Mouse (Mus musculus): ENCODE results near the gene Lancl1. TPM values are rescaled to one million over a fixed set of nuclear protein-coding genes. Genes with fewer than 3 reads are reported as not detected.

The Lancl1 gene
- polyA plus RNA-seq, 1 experiment = 18.1 TPM

DNA sequence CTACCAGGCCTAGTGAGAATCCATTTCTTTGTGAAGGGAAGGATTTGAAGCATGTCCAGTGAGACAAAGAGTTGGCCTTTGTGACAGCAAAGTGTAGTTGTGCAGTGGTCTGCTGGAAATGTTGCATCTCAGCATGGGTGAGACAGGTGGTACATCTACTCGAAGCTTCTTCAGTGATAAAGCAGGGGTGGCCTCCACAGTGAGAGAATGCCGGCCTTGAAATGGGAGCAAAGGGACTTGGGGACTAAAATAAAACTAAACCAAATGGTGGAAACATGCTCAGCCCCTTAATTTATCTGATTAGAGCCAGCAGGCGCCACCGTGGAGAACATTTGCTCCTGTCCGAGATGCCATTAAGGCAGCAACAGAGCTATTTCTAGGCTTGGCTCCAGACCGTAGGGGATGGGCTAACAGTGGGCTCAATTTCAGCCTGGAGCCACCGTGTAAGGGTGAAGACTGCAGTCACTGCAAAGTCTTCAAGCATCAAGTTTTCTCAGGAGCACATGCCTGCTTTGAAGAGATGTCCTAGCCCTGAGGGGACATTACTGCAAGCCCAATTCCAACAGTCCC, 53.5 kb downstream of the Lancl1 start:
- no peak for TF ChIP-seq POLR2A (IDR thresholded peaks at IDR 0.05; ENCODE audit: low read depth, low read length)
- no peak for TF ChIP-seq CTCF (IDR thresholded peaks at IDR 0.05; ENCODE audit: extremely low read depth, insufficient read length, insufficient replicate concordance, low read depth, low read length)
- WGBS = 79% methylated on average over 7 of the region's 7 CpGs
- Histone ChIP-seq H3K36me3 (ENCODE audit: control insufficient read depth, insufficient read depth, low read length) (no peaks in the 10 kb centered on the region), H3K4me1 (ENCODE audit: control insufficient read depth, insufficient read depth, insufficient read length, low read length) (peaks cover 3% of the 10 kb centered on the region; the same call in 1 of the 2 replicates), H3K27ac (ENCODE audit: insufficient read depth, low read depth, low read length) (no peak overlapping the region), H3K27me3 (ENCODE audit: control insufficient read depth, insufficient read depth, low read length) (no peaks in the 10 kb centered on the region), H3K4me3 (ENCODE audit: low read depth, low read length) (no peak overlapping the region)

DNA sequence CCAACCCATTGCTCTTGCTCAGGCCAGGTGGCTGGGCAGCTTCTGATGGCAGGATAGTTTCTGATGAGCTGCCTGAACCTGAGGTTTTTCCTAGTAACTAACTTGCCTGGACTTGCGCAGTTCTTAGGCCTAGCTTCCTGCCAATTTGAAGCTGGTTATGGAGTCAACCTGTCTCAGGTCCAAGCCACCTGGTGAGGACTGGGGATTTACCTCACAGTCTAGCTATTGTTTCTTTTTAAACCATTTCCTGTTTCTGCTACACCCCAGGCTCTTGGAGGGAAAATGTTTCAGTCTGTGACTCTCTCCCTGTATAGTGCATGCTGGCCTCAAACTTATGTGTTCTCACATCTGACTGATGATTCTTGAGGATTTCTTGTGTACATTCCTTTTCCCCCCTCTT, 58.5 kb downstream of the Lancl1 start:
- H3K27ac ChIP-seq (ENCODE audit: insufficient read depth, low read depth, low read length) = no peak overlapping the region
- WGBS = 94% methylated on average over 1 of the region's 1 CpGs

DNA sequence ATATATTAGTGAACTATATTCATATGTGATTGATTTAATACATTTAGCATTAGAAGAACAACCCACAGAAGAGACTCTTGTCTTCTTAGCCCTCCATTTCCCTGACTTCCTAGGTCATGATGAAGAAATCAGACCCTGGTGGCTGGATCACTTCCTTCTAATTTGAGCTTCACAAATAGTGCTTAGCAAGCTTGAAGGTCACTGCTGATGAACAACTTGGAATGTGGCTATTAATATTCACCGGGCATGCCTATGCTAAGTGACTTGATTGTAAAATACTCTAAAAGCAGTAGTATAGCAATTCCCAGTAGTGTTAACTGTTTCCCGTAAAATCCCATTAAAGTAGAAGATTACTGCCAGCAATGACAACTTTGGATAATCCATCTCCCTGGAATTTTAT, 63.2 kb downstream of the Lancl1 start:
- TF ChIP-seq POLR2A (IDR thresholded peaks at IDR 0.05; ENCODE audit: low read depth, low read length) = no peak
- TF ChIP-seq CTCF (IDR thresholded peaks at IDR 0.05; ENCODE audit: extremely low read depth, insufficient read length, insufficient replicate concordance, low read depth, low read length) = no peak
- Histone ChIP-seq H3K27me3 (ENCODE audit: control insufficient read depth, insufficient read depth, low read length) (no peaks in the 10 kb centered on the region), H3K36me3 (ENCODE audit: control insufficient read depth, insufficient read depth, low read length) (no peaks in the 10 kb centered on the region), H3K4me3 (ENCODE audit: low read depth, low read length) (no peak overlapping the region), H3K27ac (ENCODE audit: insufficient read depth, low read depth, low read length) (no peak overlapping the region), H3K4me1 (ENCODE audit: control insufficient read depth, insufficient read depth, insufficient read length, low read length) (no peaks in the 10 kb centered on the region)
- WGBS = 86% methylated on average over 2 of the region's 2 CpGs

More for the DNA sequence above, 58.5 kb downstream of the Lancl1 start:
- TF ChIP-seq POLR2A (IDR thresholded peaks at IDR 0.05; ENCODE audit: low read depth, low read length) = no peak
- no peak for TF ChIP-seq CTCF (IDR thresholded peaks at IDR 0.05; ENCODE audit: extremely low read depth, insufficient read length, insufficient replicate concordance, low read depth, low read length)
- no peaks in the 10 kb centered on the region for H3K27me3 ChIP-seq (ENCODE audit: control insufficient read depth, insufficient read depth, low read length)
- no peak overlapping the region for H3K4me3 ChIP-seq (ENCODE audit: low read depth, low read length)
- no peaks in the 10 kb centered on the region for H3K4me1 ChIP-seq (ENCODE audit: control insufficient read depth, insufficient read depth, insufficient read length, low read length)
- H3K36me3 ChIP-seq (ENCODE audit: control insufficient read depth, insufficient read depth, low read length) = no peaks in the 10 kb centered on the region

DNA sequence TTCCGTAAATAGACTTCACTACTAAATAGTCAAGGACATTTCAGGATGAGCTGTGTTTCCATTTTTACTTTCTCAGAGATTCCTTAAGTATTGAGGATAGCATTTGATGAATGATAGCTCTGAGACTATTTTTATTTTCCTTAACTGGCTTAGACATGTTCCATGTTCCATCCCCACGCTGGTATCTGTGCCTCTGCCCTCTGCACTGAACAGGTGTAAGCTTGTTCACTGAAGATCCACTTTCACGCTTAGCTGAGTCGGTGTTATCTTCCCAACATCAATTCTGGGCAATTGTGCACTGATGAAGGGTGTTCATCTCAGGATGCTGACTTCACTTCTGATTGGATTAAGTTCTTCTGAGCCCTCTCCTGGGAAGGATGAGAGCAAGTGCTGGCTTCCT, 73.8 kb downstream of the Lancl1 start:
- Histone ChIP-seq H3K27ac (ENCODE audit: insufficient read depth, low read depth, low read length) (no peak overlapping the region), H3K36me3 (ENCODE audit: control insufficient read depth, insufficient read depth, low read length) (no peaks in the 10 kb centered on the region), H3K4me1 (ENCODE audit: control insufficient read depth, insufficient read depth, insufficient read length, low read length) (no peaks in the 10 kb centered on the region), H3K27me3 (ENCODE audit: control insufficient read depth, insufficient read depth, low read length) (no peaks in the 10 kb centered on the region), H3K4me3 (ENCODE audit: low read depth, low read length) (no peak overlapping the region)
- WGBS = 58% methylated on average over 4 of the region's 4 CpGs
- TF ChIP-seq POLR2A (IDR thresholded peaks at IDR 0.05; ENCODE audit: low read depth, low read length) (no peak), CTCF (IDR thresholded peaks at IDR 0.05; ENCODE audit: extremely low read depth, insufficient read length, insufficient replicate concordance, low read depth, low read length) (no peak)

DNA sequence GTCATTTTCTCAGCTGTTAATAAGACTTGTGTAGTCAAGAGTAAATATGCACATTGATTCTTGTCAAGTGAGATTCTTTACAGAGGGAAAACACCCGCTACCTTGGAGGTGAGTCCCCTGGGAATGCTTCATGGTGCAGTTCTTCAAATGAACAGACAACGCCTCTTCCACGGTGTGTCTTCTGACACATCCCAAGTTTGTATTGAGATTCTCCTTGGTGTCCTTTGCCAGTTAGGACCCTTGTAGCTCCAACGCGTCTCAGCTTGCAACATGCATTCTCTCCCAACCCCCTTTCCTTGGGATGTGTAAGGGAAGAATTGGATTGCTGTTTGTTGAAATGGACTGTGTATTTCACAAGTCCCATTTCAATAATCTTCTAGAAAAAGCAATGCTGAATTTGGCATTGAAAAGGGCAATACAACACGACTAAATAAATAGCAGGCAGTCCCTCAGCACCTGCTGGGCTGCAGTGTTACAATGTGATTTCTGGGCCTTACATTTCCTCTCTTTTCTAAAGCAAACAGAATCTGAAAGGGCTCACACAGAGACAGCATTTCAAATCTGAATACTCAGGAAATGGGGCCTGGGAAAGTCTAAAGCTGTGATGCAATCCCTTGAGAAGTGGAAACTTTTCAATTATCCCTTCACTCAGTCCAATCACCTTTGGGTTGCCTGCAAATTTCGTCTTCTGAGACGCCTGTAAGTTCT, 78.0 kb downstream of the Lancl1 start:
- Histone ChIP-seq H3K36me3 (ENCODE audit: control insufficient read depth, insufficient read depth, low read length) (no peaks in the 10 kb centered on the region), H3K27me3 (ENCODE audit: control insufficient read depth, insufficient read depth, low read length) (no peaks in the 10 kb centered on the region), H3K27ac (ENCODE audit: insufficient read depth, low read depth, low read length) (no peak overlapping the region), H3K4me1 (ENCODE audit: control insufficient read depth, insufficient read depth, insufficient read length, low read length) (no peaks in the 10 kb centered on the region), H3K4me3 (ENCODE audit: low read depth, low read length) (no peak overlapping the region)
- 61% methylated on average over 8 of the region's 8 CpGs for WGBS
- TF ChIP-seq POLR2A (IDR thresholded peaks at IDR 0.05; ENCODE audit: low read depth, low read length) = no peak
- TF ChIP-seq CTCF (IDR thresholded peaks at IDR 0.05; ENCODE audit: extremely low read depth, insufficient read length, insufficient replicate concordance, low read depth, low read length) = no peak

DNA sequence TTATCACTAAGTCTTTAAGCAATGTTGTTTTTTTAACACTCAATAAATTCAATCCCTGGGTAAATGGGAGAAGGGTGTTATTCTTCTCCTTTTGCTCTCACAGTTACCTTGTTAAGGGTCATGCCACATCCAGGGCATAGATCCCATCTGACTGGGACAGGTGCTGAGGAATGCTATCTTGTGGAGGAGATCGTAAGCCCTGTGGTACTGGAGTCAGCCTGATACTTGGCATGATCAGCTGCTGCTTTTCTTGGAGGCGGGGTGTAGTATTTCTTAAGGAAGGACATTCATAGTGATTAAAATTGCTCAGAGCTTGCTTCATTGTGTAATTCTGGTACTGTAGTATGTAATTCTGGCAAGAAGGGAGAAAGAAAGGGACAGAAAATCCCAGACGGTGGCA, 81.3 kb downstream of the Lancl1 start:
- Histone ChIP-seq H3K4me1 (ENCODE audit: control insufficient read depth, insufficient read depth, insufficient read length, low read length) (no peaks in the 10 kb centered on the region), H3K4me3 (ENCODE audit: low read depth, low read length) (no peak overlapping the region), H3K36me3 (ENCODE audit: control insufficient read depth, insufficient read depth, low read length) (no peaks in the 10 kb centered on the region), H3K27me3 (ENCODE audit: control insufficient read depth, insufficient read depth, low read length) (no peaks in the 10 kb centered on the region), H3K27ac (ENCODE audit: insufficient read depth, low read depth, low read length) (no peak overlapping the region)
- no peak for TF ChIP-seq POLR2A (IDR thresholded peaks at IDR 0.05; ENCODE audit: low read depth, low read length)
- no peak for TF ChIP-seq CTCF (IDR thresholded peaks at IDR 0.05; ENCODE audit: extremely low read depth, insufficient read length, insufficient replicate concordance, low read depth, low read length)
- WGBS = 79% methylated on average over 3 of the region's 3 CpGs

DNA sequence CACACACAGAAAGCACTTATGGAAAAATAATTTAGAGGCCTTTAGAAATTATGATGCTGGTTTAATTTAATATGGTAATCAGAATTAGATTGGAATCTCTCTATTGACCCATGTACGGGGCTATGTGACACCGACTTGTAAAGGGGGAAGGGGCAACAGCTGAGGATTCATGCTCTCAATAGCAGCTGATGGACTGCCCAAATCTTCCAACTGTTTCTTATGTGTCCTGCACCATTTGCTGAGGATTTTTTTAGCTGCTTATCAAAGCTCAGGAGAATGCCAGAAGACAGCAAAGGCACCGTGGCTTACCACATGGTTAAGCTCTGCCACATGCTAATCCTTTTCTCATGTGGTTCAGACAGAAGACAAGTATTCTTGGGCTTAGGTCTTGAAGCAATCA, 87.6 kb downstream of the Lancl1 start:
- TF ChIP-seq POLR2A (IDR thresholded peaks at IDR 0.05; ENCODE audit: low read depth, low read length) (no peak), CTCF (IDR thresholded peaks at IDR 0.05; ENCODE audit: extremely low read depth, insufficient read length, insufficient replicate concordance, low read depth, low read length) (no peak)
- WGBS = 87% methylated on average over 3 of the region's 3 CpGs
- no peaks in the 10 kb centered on the region for H3K27me3 ChIP-seq (ENCODE audit: control insufficient read depth, insufficient read depth, low read length)
- no peaks in the 10 kb centered on the region for H3K4me1 ChIP-seq (ENCODE audit: control insufficient read depth, insufficient read depth, insufficient read length, low read length)
- H3K27ac ChIP-seq (ENCODE audit: insufficient read depth, low read depth, low read length) = no peak overlapping the region
- H3K4me3 ChIP-seq (ENCODE audit: low read depth, low read length) = no peak overlapping the region
- H3K36me3 ChIP-seq (ENCODE audit: control insufficient read depth, insufficient read depth, low read length) = no peaks in the 10 kb centered on the region

Other genes with a start within 250 kb of the Lancl1 start
- 0.36 and 0.43 TPM in 2 replicates for gene Kansl1l, start 221.3 kb downstream of the Lancl1 start, polyA plus RNA-seq (2012; rRNA removed)
- 12.7 and 26.4 TPM in 2 replicates for gene Acadl, start 175.6 kb downstream of the Lancl1 start, polyA plus RNA-seq (2012; rRNA removed)
- gene Myl1, start 93.5 kb downstream of the Lancl1 start, polyA plus RNA-seq (2012; rRNA removed) = 0.44 TPM in 1 of 2 replicates, not detected in the other
- 29.9 and 38.5 TPM in 2 replicates for gene Cps1, start 84.2 kb upstream of the Lancl1 start, polyA plus RNA-seq (2012; rRNA removed)

Measured in small intestine, adult 2 months (tissue).